Mouse (Mus musculus) hindlimb bud, embryonic 11.5 days (tissue): ENCODE measurements at regions not wholly inside any gene's neighbourhood (a gene's known extent, or its start where the extent isn't known, plus 50 kb on each side); places are given as distances from the start of the nearest gene placed in this dataset.

Experiments
- DNase-seq: peaks from one replicate; pipeline ENCODE4 v3.0.0-alpha.2; 2012; ENCODE audit warnings: low read depth, low spot score; ENCODE audit errors: extremely low spot score

DNA sequence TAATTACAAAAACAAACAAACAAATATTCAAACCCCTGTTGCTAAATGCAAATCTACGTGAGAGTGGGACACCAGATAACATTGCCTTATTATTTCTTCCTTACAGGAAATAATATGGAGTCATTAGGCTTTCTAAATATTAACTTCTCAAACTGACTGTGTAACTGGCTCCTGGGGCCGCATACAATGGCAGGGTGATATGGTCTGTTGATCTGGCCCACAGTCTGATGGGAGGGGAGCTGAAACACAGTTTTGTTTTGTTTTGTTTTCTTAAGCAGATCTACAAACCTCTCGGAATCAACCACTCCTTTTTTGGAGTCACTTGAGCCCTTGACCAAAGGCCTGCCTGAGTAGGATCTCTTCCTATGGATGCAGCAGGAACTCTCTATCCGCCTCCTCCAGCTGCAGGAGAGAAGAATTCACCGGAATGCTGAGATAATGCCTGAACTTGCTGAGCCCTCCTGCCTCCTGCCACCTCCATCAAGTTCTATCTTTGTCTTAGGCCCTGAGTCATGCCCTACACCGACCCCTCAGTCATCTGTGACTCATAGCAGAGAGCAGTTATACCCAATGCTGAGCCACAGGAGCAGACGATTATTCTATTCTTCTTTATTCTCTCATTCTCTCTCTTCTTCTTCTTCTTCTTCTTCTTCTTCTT, 534.5 kb upstream of the Btbd3 start:
- DNase-seq: no peak

DNA sequence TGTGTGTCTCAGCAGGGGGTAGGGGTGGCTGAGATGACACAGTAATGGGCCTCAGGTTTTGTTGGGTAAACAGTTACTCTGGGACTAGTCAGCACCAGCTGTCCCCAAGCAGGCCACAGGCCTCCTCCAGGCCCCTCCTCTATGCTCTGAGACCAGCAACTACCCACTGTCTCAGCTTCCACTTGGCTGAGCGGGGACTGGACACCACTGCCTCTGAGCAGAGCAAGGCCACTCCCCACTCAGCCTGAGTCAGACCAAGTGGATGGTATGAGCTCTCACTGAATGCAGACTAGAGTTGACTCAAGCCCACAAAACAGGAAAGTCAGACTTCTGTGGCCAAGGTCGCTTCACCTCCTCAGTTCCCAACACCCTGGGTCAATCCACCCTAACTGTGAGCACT, 540.5 kb upstream of the Btbd3 start:
- no peak for DNase-seq

DNA sequence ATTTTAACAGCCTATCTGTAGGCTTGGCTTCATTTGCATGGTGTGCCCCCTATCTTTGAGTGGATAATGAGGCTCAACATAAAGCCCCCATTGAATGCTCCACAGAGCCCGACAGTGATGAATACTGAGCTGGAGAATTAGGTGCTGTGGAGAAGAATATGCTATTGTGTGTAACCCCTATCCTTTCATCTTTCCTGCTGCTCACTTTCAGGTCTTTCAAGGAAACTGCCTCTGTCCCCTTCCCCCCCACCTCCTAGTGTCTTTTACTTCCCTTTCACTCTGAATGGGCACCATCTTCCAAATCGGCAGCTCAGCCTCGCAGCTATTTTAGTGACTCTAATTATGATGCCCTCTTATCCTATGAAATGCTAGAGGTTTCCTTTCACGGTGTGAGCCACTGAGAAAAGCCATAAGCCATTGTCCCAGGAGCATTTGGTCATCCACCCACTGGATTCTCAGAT, 549.8 kb upstream of the Btbd3 start:
- no peak for DNase-seq

DNA sequence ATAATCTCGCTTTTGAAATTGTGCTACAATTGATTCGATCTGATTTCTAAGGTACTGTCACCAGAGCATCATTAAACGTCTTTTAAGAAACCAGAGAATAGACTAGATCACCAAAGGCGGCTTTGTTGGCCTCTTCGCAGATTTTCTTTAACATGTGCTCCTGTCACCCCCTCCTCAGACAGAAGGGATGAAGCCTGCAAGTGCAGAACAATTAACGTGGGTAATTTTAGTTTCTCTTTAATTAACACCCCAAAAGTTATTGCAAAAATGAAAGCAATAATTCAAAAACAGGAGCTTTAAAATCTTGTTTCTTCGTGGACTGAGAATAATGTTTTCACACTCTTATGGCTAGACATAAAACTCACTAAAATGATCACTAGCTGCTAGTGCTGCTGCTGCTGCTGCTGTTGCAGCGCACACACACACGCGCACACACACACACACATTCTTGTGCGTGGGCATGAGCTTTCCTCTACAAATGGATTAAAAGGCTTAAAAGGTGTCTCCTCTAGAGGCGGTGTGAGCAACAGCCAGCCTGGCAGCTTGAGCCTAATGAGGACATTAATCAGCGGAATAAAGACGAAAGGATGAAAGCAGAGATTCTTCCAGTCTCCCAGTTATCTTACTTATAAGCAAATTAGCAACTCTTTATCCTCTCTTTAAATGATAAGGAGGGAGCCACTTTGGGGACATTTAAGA, 550.5 kb upstream of the Btbd3 start:
- DNase-seq: no peak

DNA sequence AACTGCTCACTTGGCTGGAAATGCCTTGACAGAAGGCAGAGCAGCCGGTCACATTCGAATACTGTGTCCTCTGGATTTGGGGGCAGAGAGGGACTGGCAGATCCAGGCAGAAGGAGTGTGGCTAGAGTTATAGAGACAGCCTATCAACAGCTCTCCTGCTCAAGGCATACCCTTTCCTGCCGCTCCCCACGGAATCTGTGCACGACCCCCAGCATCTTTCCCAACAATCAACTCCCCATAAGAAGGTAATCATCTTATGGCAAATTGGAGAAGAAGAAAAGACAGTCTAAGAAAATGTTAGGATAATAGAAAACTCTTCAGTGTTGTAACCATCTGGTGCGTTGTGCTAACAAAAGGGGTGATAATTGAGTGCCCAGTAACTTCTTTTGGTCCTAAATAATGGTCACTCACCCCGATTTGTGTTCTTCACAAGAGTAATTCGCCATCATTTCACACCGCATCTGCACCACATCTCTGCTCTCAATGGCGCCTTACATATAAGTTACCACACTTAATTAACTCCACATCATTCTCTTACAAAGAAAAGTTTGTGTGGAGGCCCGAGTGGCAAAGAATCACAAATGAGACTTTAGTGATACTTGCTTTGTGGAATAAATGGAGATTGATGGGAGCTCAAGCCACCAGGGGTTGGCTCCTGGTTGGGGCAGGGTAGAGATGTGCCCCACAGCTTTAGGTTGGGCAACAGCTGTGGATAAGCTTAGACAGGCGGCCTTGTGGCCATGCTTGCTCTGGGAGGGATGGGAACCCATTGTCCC, 551.2 kb upstream of the Btbd3 start:
- no peak for DNase-seq

DNA sequence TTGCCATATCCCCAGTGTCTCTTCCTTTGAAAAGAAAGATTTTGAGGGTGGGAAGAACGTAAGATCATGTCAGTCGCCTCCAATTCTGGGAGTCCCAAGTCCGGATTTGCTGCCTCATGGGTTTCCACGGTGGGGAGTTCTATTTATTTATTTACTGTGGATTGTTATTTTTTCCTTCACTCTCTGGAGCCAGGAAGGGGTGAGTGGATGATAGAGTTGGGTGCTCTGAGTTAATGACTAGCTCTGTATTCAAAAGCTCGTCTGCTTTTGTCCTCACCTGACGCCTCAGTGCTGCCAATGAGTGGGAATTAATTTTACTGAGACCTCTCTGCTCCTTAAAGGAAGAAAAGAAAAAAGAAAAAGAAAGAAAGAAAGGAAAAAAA, 551.8 kb upstream of the Btbd3 start:
- no peak for DNase-seq

DNA sequence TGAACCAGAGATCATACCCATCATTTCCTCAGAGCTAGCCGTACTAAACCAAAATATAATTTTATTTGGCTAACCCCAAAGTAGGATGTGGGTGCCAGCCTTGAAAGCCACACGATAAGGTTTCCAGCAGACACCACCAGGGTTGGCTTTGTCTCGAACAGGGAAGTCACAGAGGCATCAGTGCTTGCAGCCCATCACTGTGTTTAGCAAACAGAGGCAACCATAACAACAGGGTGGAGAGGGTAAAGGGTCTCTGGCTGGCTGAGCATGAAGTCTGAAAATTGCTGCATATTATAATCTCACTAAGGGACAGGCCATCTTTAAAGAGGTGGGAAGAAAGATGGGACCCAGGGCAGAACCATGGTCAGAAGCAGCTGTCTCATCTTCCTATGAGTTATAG, 552.3 kb upstream of the Btbd3 start:
- DNase-seq: no peak

DNA sequence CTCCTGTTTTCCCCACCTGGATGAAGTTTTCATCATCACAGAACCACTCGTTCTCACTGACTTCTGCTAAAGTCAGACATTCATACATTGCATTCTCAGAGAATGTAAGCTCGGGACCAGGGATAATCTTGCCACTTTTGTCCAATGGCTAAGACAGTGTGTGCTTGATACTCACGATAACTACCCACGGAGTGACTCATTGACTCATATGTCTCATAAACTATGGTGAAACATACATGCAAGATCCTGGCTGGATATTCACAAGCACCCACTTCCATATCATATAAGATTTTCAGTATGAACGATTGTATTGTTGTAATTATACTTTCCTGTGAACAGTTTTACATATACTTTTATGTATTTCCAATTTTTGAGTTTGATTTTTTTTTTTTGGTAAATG, 560.5 kb upstream of the Btbd3 start:
- no peak for DNase-seq

DNA sequence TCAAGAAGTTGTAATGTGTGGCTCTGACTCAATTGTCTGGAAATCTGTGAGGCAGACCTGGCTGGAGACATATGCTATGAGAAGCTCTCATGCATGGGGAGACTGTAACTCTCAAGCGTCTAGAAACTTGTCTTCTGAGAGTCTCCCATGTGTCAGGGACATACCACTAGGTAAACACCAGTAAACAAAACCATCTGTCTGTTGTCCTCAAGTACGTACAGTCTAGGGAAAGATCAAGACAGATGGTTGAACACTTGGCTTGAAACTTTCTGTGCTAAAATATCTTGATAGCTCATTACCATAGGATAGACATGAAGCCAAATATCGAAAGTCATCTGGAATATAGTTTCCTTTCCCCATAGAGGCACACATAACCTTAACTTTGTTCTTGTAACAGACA, 562.3 kb upstream of the Btbd3 start:
- DNase-seq: no peak

DNA sequence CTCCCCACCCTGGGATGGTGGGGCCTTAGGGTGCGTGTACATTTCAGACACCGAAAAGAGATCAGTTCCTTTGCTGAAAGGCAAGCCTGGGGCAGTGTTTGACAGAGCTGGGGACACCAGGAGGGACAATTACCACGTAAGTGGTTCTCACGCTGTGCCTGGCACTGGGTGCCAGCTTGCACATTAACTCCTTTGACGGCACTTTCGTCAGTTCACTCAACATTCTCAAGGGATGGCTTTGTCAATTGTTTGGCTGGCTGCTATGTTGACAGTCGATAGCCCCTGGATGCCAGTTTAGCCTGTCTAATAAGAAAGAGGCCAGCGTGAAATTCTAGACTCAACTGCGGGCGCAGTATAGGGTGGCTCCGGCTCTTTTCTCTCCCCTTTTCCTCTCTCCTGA, 569.2 kb upstream of the Btbd3 start:
- DNase-seq: no peak

DNA sequence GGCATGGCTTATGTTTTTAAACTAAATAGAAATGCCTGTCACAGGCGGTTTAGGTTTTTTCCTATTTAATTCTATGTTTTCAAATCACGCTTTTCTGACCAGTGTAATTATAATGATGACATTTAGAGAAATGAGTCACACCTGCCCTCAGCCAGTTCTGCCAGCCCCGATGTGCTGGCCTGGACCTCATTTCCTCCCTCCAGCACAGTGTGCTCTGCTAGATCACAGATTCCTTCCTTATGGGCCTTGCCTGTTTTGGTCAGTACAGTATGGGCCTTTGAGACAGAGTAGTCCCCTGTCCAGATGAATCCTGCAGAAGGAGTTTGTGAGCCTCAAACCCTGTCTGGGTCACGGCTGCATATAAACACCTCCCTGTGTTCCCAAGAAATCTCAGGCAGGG, 569.6 kb upstream of the Btbd3 start:
- no peak for DNase-seq

DNA sequence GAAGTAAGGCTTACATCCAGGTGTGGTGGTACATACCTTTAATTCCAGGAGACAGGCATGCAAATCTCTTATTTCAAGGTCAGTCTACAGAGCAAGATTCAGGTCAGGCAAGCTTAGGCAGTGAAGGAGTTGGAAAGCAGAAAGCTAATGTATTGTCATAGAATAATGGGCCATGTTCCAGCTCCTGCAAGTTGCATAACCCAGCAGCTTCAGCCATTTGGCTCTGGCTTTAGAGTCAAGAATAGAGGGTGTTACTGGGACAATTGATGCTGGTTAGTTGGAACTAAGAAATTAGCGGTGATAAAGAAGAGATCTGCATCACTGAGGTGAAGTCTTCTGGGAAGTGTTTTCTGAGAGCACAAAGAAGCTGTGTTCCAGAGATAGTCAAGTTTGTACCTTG, 565.3 kb upstream of the Jag1 start:
- no peak for DNase-seq

DNA sequence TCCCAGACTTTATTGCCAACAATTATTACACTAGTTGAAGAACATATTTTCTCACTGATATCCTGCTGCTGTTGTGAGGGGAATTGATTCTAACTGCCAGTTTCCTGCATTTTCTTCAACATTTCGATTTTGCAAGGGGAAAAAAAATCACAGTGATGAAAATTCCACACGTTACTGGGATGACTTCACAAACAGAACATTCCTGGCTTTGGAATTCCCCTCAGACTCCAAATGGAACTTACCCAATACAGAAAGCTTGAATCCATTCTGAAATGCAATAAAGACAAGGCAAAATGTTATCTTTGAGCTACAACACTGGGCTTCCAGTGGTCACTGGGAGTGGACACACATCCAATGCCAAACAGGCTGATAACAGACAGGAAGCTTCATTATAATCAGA, 546.7 kb upstream of the Jag1 start:
- no peak for DNase-seq

DNA sequence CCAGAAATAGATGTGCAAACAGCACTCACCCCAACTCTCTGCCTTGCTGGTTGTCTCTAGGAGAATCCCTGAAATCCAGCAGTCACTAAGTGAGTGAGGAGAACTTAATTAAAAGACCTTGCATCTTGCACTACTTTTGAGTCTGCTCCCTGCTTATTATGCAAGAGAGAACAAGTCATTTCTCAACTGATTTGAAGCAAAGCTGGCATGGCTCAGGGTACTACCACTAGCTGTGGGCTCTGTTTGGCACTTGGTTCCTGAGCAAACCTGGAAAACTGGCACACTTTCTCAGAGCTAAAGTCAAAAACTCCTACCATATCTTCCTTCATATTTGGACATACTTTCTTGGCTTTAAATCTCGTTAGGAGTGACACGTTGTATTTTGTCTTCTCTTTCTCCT, 545.8 kb upstream of the Jag1 start:
- DNase-seq: no peak

DNA sequence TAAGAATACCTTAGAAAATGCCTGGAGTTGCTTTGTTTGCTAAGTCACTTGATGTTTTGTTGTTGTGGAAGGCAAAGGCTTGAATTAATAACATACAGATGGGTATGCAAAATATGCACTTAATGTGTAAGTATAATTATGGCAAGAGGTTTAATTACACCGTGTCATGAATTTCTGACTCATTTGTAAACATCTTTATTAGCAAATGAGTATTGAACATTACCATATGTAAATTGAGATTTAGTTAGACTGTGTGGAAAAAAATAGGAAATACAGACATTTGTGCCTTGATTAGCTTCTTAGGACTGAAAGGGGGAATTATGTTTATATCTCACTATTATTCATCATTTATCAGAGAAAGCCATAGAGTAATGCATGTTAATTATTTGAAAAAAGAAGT, 544.0 kb upstream of the Jag1 start:
- DNase-seq: no peak

DNA sequence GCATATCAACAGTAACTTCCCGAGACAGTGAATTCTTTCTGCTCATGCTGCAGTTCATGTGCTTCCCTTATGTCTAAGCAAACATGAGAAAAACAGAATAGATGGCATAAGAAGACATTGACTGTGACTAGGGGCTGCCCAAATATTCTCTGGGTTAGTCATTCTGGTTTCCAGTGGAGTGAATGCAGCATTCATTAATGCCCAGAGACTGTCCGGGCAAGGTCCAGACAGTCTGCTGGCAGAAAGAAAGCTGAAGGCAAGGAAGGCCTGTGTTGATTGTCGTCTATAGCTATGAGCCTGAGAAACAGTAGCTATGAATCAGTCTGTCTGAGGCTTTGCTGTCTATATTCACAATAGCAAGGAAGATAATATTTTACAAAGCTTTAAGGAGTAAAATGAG, 537.9 kb upstream of the Jag1 start:
- no peak for DNase-seq

DNA sequence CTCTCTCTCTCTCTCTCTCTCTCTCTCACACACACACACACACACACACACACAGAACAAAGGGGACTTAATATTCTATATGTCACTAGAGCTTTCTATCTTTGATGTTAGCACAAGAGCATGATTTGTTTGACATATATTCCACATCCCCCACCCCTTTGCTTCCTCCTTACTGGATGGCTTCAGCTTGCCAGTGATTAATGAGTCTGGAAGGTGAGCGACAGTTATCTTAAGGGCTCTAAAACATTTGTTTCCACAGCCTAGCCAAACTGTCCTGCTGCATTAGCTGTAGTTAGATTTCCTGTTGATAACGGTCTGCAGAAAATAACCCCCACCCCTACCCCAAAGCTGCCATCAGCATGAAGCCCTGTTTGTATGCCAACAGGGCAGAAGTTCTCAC, 527.7 kb upstream of the Jag1 start:
- DNase-seq: no peak

DNA sequence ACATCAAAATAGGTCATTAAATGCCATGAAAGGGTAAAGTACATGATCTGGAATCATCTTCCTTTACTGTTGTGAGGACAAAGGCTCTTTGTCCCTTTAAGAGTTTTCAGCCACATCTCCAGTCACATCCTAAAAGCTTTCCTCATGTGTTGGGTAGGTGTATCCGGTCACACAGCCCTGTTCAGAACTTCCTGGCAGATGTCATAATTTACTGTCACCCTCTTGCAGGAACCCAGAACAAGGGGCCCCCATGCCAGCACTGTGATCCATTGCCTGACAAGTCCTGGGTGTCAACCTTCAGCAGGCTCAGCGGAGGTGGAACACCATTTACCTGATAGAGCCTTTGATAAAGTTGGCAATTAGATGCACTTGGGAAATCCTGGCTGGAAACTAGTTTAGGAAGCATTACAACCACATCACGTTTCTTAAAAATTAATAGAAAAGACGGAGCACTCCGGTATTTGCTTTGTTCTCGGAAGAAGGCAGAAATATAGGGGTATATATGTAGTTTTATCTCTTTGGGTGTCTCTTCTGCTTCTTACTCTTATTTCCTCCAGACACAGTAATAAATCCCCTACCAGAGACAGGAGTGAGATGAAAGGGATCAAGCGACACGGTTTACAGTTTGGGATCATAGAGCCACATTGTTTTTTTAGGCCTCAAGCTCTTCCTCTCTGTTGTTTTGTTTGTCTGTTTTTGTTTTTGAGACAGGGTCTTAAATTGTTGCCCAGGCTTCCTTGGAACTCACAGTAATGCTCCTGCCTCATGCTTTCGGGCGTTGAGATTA, 527.0 kb upstream of the Jag1 start:
- no peak for DNase-seq

DNA sequence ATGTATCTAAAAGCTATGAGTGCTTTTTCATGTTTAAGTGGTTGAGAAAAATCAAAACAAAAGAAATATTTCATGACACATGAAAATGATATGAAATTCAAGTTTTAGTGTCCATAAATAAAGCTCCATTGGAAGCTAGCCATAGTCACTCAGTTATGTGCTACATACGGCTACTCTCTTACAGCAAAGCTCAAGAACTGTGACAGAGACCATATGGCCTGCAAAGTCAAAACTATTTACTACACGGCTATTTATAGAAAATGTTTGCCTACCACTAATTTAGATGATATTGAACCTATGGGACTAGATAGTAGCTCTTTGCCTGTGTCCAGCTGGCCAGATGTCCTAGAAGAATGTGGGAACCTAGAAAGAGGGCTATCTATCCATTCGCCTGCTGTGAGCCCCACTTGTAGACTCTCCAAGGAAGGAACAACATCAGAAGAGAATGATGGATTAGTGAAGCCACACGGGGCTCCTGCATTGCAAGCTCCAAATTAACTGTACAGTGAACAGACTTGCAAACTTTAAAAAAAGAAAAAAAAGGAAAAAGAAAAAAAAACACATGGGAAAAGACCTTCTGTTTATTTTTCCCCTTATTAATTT, 518.7 kb upstream of the Jag1 start:
- DNase-seq: no peak

DNA sequence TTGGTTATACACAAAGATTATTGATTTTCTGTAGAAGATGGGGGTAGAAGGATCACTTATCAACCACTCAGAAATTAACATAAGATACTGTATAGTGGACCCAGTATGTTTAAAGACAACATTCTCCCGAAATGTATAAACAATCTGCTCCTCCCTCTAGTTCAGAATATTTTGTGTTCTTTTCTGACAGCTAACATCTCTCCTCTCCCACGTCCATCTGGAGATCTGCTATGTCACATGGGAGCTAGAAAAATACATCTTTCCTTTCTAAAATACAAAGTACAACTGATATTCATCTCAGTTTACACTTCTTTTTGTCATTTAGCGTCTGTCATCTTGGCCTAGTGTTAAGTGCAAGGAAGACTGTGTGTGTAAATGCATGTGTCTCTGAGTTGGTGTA, 500.2 kb upstream of the Jag1 start:
- DNase-seq: no peak

DNA sequence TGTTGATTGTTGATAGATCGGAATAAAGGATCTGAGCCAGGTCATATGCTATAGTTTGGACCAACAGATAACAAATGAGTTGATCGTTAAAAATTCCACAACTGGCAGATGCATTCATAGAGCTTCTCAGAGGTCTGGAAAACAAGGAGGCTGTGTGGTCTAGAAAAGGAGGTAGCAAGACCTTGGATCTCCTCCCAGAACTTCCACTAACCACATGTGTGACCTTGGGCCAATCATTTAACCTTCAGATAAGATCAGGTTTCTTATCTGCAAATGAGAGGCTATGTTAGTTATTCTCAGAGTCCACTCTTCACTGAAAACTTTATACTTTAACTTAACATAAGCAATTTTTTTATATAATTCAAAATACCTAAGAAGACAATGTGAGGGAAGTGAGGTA, 497.3 kb upstream of the Jag1 start:
- DNase-seq: no peak
